Mouse (Mus musculus): Measurements from ENCODE around the gene Fastk.

DNA sequence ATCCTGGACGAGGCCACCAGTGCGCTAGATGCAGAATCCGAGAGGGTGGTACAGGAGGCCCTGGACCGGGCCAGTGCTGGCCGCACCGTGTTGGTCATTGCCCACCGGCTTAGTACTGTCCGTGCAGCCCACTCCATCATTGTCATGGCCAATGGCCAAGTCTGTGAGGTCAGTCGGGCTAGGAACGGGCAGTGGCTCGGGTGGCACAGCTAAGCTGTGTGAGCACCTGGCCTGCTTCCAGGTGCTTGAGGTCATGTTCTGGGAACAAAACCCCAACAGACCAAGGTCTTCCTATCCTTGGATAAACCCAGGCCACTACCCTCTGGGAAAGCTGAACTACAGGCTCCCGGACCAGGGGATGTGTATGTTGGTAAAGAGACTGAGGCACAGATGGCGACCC, 36.4 kb downstream of the Fastk start:
- TF ChIP-seq POLR2A (IDR thresholded peaks at IDR 0.05; ENCODE audit: low read depth, low read length) (no peak), CTCF (conservative IDR thresholded peaks at IDR 0.05; ENCODE audit: insufficient read depth, insufficient read length, low read depth, low read length) (no peak)

Data from kidney, adult 2 months (tissue).